Comparison of ENCODE assay signal across 12 mouse cellular contexts in the genomic region with DNA sequence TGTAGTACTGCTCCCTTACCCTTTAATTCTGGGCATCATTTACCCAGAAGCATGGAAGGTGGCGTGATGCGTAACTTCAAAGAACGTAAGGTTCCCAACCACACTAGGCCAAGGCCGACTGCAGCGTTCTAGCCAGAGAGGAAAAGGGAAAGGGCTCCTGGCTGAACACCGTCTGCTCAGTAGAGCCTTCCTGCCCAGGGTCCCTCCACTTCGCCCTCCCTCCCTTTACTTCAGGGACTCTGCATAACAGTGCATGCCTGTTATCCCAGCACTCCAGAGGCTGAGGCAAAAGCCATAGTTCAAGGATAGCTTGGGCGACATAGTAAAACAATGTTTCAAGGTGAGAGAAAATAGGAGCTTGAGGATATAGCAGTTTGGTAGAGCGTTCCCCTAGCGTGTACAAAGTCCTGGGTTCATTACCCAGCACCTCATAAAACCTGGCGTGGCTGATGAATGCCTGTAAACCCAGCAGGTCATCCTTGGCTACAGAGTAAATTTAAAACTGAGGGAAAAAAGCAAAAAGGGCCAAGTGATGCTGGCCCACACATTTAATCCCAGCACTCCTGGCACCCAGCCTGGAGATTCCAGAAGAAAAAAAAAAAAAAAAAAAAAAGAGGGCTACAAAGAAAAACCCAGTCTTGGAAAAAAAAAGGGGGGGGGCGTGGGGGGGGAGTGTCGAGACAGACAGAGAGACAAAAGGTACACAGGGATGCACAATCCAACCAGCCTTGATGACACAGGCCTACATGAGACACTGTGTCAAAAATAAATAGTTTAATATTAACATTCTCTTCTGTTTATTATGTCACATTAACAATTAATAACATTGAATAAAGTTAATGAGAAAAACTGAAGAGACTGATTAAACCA. TPM values are rescaled to one million over a fixed set of nuclear protein-coding genes. Genes with fewer than 3 reads are reported as not detected.
A peak's percentile ranks its signal among the peaks of the same experiment; 100 is the strongest.
DNase-seq lines count a peak whose midpoint lies in the region; ATAC-seq and TF ChIP-seq lines count a peak whose summit lies in the region.
"Had no signal": no experiment of that assay in that cellular context is flagged by ENCODE, and none has a peak within 500 bp of the region (broad histone marks: within the 10 kb centered on the region; RNA-seq: fewer than 3 reads in every experiment).

No protein-coding gene starts in this region.

- no peak overlapping the region for H3K9ac ChIP-seq in forebrain, embryonic 12.5 days
- H3K9ac ChIP-seq in forebrain, embryonic 16.5 days (replicated peaks; ENCODE audit: low read depth, low read length) = no peak overlapping the region
- H3K9ac ChIP-seq in limb, embryonic 12.5 days (replicated peaks) = no peak overlapping the region
- no peak overlapping the region for H3K9ac ChIP-seq in hindbrain, embryonic 12.5 days
- H3K9ac ChIP-seq: forebrain, postnatal 0 days; hindbrain, embryonic 15.5 days had no signal

- WGBS in forebrain, embryonic 12.5 days = 39% methylated on average over 12 of the region's 13 CpGs
- WGBS in forebrain, embryonic 16.5 days = 27% methylated on average over 12 of the region's 13 CpGs
- 44% methylated on average over 13 of the region's 13 CpGs for WGBS in kidney, adult 2 months
- WGBS in limb, embryonic 12.5 days = 33% methylated on average over 12 of the region's 13 CpGs
- 49% methylated on average over 13 of the region's 13 CpGs for WGBS in hindbrain, embryonic 12.5 days

- TF ChIP-seq POLR2A in kidney, adult 2 months (IDR thresholded peaks at IDR 0.05; ENCODE audit: low read depth, low read length) = no peak

- H3K27me3 ChIP-seq in forebrain, embryonic 12.5 days = no peaks in the 10 kb centered on the region
- no peaks in the 10 kb centered on the region for H3K27me3 ChIP-seq in forebrain, embryonic 16.5 days (replicated peaks; ENCODE audit: control insufficient read depth, insufficient read depth, low read length)
- no peaks in the 10 kb centered on the region for H3K27me3 ChIP-seq in kidney, adult 2 months (replicated peaks; ENCODE audit: control insufficient read depth, insufficient read depth, low read length)
- H3K27me3 ChIP-seq in limb, embryonic 12.5 days = no peaks in the 10 kb centered on the region
- no peaks in the 10 kb centered on the region for H3K27me3 ChIP-seq in hindbrain, embryonic 12.5 days
- H3K27me3 ChIP-seq: hindbrain, embryonic 15.5 days had no signal

- H3K9me3 ChIP-seq in forebrain, embryonic 12.5 days = no peaks in the 10 kb centered on the region
- no peaks in the 10 kb centered on the region for H3K9me3 ChIP-seq in forebrain, embryonic 16.5 days (ENCODE audit: control insufficient read depth, low read length)
- H3K9me3 ChIP-seq in limb, embryonic 12.5 days = no peaks in the 10 kb centered on the region
- H3K9me3 ChIP-seq in hindbrain, embryonic 12.5 days (replicated peaks) = no peaks in the 10 kb centered on the region
- H3K9me3 ChIP-seq: embryonic facial prominence, embryonic 10.5 days; hindbrain, embryonic 15.5 days had no signal

- no peak for TF ChIP-seq CTCF in kidney, adult 2 months (conservative IDR thresholded peaks at IDR 0.05; ENCODE audit: insufficient read depth, insufficient read length, low read depth, low read length)

- H3K36me3 ChIP-seq in forebrain, embryonic 12.5 days (replicated peaks) = no peaks in the 10 kb centered on the region
- H3K36me3 ChIP-seq in forebrain, embryonic 16.5 days (ENCODE audit: control insufficient read depth, insufficient read depth) = no peaks in the 10 kb centered on the region
- H3K36me3 ChIP-seq in kidney, adult 2 months (ENCODE audit: control insufficient read depth, insufficient read depth, low read length) = no peaks in the 10 kb centered on the region
- H3K36me3 ChIP-seq in limb, embryonic 12.5 days = no peaks in the 10 kb centered on the region
- no peaks in the 10 kb centered on the region for H3K36me3 ChIP-seq in hindbrain, embryonic 12.5 days
- H3K36me3 ChIP-seq: hindbrain, embryonic 15.5 days had no signal

- H3K4me3 ChIP-seq in forebrain, embryonic 12.5 days (replicated peaks) = no peak overlapping the region
- no peak overlapping the region for H3K4me3 ChIP-seq in forebrain, embryonic 16.5 days (replicated peaks; ENCODE audit: low read length)
- no peak overlapping the region for H3K4me3 ChIP-seq in kidney, adult 2 months (ENCODE audit: insufficient read depth, low read depth, low read length)
- H3K4me3 ChIP-seq in limb, embryonic 12.5 days (replicated peaks) = no peak overlapping the region
- no peak overlapping the region for H3K4me3 ChIP-seq in hindbrain, embryonic 12.5 days
- H3K4me3 ChIP-seq: embryonic facial prominence, embryonic 10.5 days; hindbrain, embryonic 15.5 days had no signal

- no peak for ATAC-seq in forebrain, embryonic 12.5 days (ENCODE audit: low FRiP score)
- no peak for ATAC-seq in forebrain, embryonic 16.5 days
- ATAC-seq in limb, embryonic 12.5 days (ENCODE audit: insufficient number of reproducible peaks, insufficient read depth, low FRiP score, low TSS enrichment, low read depth) = peak; percentile 91
- no peak for ATAC-seq in frontal cortex, adult (ENCODE audit: low TSS enrichment)
- no peak for ATAC-seq in hindbrain, embryonic 12.5 days (ENCODE audit: low FRiP score)
- ATAC-seq: forebrain, postnatal 0 days had no signal

- DNase-seq in ZHBTc4 (ENCODE audit: low read depth, low spot score) = peak; percentile 47
- peak; percentile 87 for DNase-seq in kidney, adult 2 months
- DNase-seq in left cerebral cortex, adult 11 months (ENCODE audit: low spot score) = no peak
- DNase-seq: forebrain, postnatal 0 days had no signal

- peaks cover 10% of the 10 kb centered on the region for H3K4me1 ChIP-seq in forebrain, embryonic 12.5 days
- H3K4me1 ChIP-seq in forebrain, embryonic 16.5 days (replicated peaks; ENCODE audit: control insufficient read depth, insufficient read depth, low read length) = peaks cover 3% of the 10 kb centered on the region
- H3K4me1 ChIP-seq in kidney, adult 2 months (ENCODE audit: control insufficient read depth, insufficient read depth, low read length) = peaks cover 17% of the 10 kb centered on the region; the same call in 1 of the 2 replicates
- peaks cover 7% of the 10 kb centered on the region for H3K4me1 ChIP-seq in limb, embryonic 12.5 days (replicated peaks)
- H3K4me1 ChIP-seq in hindbrain, embryonic 12.5 days = peaks cover 5% of the 10 kb centered on the region

- peak overlapping the region; percentile 56 for H3K27ac ChIP-seq in forebrain, embryonic 12.5 days
- H3K27ac ChIP-seq in forebrain, embryonic 16.5 days (ENCODE audit: low read length) = no peak overlapping the region
- peak overlapping the region; percentile 92 for H3K27ac ChIP-seq in kidney, adult 2 months (ENCODE audit: insufficient read depth, low read depth, low read length)
- peak overlapping the region; percentile 76 for H3K27ac ChIP-seq in limb, embryonic 12.5 days
- no peak overlapping the region for H3K27ac ChIP-seq in hindbrain, embryonic 12.5 days
- H3K27ac ChIP-seq: embryonic facial prominence, embryonic 10.5 days; hindbrain, embryonic 15.5 days had no signal

- H3K4me2 ChIP-seq in forebrain, embryonic 12.5 days = no peak overlapping the region
- H3K4me2 ChIP-seq in forebrain, embryonic 16.5 days (ENCODE audit: low read length) = no peak overlapping the region
- no peak overlapping the region for H3K4me2 ChIP-seq in limb, embryonic 12.5 days
- no peak overlapping the region for H3K4me2 ChIP-seq in hindbrain, embryonic 12.5 days (replicated peaks)
- H3K4me2 ChIP-seq: heart, embryonic 11.5 days; hindbrain, embryonic 15.5 days had no signal

RNA-seq across cellular contexts. Expression of gene Wdr89, which starts 5.5 kb away (rescaled TPM):
- polyA plus RNA-seq in forebrain, embryonic 12.5 days (2016; fragmentation: Nextera tagmentation; extraction: Ambion mirVana) = 9.0 and 9.7 TPM in 2 replicates
- polyA plus RNA-seq in forebrain, embryonic 16.5 days (2015; fragmentation: Nextera tagmentation; extraction: Ambion mirVana) = 8.5 and 8.6 TPM in 2 replicates
- polyA plus RNA-seq in kidney, adult 2 months (2012; rRNA removed) = 2.5 and 3.8 TPM in 2 replicates
- 13.7 and 14.0 TPM in 2 replicates for polyA plus RNA-seq in limb, embryonic 12.5 days (2016; fragmentation: Nextera tagmentation; extraction: Ambion mirVana)
- polyA plus RNA-seq in hindbrain, embryonic 12.5 days (2016; fragmentation: Nextera tagmentation; extraction: Ambion mirVana) = 8.0 and 9.0 TPM in 2 replicates

Comparison
In these comparisons a context has a peak if more than half of its experiments do, and no peak if none do; other contexts are left out.
1. H3K27ac ChIP-seq: peak in forebrain, embryonic 12.5 days (single experiment), kidney, adult 2 months (single experiment) and limb, embryonic 12.5 days (single experiment); none in forebrain, embryonic 16.5 days (single experiment) and hindbrain, embryonic 12.5 days (single experiment).